Mouse (Mus musculus) cerebellum, adult 11-12 months (tissue): ENCODE measurements at regions not wholly inside any gene's neighbourhood (a gene's known extent, or its start where the extent isn't known, plus 50 kb on each side); places are given as distances from the start of the nearest gene placed in this dataset.

Source experiments
- DNase-seq: peaks from one replicate; pipeline ENCODE4 v3.0.0; 2022

DNA sequence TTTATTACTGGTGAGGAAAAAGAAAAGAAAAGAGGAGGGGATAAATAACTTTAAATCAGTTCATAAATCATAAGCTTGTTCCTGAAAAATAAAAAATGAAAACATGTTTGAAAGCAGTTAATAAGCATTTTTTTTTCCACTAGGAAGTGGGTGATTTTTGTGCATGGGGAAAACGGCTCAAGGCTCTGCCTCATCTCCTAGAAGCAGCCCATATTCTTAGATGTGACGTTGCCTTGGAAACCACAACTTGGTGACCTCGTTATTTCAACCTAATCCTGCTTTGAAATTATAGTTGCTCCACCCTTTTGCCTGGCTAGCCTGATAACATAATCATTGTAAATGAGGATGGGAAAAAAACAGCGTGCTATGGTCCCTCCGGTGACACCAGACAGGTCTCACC, 183.1 kb downstream of the Qdpr start:
- DNase-seq: no peak

DNA sequence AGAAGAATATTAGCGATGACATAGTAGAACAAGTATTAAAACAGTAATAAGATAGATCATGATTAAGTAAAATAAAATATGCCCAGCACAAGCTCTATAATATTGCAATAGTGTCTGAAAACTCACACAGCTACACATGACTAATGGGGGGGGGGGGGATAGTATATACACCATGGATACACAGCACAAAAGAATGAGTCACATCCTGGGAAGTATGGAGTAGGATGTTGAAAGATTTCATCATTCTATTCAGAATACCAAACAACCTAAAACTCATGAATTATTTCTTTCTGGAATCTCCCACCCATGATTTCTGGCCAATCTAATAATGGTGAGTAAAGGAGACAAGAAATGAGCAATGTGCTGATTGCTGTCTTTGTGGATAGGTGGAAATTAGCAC, 191.6 kb downstream of the Qdpr start:
- no peak for DNase-seq

DNA sequence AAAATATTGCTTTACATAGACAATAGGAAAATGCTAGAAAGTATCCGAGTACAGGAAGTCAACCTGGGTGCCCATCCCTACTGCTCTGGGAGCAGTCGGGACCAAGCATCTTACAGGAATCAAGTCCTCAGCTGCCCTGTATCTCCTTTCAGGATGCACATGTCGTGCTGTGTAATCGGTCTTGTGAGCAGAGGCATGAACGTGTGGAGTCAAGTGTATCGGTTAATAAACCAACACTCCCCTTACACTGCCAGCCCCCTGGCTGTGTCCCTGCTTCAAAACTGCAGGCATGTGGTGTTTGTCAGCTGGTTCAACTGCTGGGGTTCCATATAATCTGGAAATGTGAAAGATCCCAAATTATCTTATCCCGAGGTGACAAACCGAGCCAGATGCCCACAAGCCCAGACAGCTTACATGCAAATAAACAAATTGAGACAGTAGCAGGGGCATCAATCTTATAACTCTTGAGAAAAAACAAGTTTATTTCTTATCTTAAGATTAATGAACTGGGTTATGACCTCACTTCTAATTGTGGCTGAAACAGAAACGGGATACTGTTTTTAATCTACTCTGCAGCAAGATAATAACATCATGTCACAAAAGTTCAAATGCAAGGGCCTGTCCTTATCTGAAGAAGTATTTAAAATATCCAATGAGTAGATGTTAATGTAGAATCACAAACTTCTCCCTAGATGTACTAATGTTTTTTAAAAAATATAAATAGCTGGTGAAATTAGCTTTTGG, 193.6 kb downstream of the Qdpr start:
- no peak for DNase-seq

DNA sequence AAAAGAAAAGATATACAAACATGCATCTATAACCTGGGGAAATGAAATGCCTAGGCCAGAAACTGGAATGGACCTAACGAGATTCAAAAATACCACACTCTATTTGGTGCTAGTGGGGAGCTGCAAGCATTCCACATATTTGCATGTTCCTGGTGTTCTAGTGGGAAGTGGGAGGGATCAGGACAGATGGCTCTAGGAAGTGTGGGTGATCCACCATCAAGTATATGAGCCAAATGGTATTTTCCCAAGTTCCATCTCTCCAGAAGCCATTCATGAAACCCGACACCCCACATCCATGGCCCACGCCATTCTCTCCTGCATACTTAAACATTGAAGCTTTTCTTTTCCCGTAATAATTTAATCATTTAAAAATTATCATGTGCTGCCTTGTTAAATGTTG, 218.2 kb downstream of the Qdpr start:
- DNase-seq: no peak

DNA sequence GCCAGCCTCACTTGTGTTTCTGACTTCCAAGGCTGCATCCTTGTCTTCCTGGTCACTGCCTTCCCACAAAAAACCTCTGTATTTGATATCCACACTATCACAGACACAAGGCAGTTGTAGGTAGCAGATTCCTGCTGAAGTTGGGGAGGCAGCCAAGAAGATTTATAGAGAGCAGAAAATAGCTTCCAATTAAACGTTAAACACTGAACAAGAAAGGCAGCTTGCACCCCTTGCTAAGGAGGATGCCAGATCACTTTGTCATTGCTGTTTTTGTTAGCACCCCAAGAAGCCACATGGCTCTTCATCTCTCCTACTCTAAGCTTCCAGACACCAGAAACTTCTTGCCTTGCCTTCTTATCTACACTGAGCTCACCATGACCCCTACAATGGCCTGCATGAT, 219.9 kb downstream of the Qdpr start:
- DNase-seq: no peak

DNA sequence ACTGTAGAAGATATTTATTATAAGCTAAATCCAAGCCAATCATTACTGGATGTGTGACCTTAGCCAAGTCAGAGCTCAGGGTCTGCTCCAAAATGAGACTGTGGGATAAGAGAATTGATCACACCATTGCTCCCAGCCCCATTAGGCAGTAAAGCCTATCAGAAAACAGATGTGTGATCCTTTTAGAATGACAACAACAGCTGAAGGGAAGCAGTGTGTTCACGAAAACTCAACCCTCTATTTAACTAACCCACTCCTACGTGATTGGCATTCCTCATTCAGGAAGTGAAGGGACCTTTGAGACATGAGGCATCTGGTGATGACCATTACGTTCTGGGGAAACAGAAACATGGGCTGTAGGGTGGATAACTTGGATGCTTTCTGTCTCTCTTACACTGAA, 220.6 kb downstream of the Qdpr start:
- no peak for DNase-seq

DNA sequence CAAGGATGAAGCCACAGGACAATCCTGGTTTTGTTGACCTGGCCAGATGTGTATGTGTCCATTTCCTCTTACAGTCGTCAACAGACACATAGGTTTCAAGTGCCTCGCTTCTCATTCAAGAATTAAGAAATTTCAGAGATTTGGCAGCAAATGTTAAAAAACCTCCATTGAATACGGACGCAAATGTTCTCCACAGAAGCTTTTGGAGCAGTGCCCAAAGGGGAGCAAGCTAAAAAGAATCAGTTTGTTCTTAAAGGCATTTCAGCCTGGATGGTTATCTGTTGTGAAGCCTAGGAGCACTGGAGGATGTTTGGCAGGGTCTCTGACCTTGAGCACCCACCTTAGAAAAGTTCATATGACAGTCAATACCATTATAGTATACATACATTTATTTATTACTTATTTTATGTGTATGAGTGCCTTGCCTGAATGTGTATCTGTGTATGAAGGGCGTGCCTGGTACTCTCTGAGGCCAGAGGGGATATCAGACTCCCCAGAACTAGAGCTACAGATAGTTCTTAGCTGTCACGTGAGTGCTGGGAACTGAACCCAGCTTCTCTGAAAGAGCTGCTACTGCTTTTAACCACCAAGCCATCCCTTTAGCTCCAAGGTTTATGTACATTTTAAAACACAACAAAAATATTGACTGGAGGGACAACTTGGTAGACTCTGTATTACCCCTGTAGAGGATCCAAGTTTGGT, 221.7 kb downstream of the Qdpr start:
- DNase-seq: no peak

DNA sequence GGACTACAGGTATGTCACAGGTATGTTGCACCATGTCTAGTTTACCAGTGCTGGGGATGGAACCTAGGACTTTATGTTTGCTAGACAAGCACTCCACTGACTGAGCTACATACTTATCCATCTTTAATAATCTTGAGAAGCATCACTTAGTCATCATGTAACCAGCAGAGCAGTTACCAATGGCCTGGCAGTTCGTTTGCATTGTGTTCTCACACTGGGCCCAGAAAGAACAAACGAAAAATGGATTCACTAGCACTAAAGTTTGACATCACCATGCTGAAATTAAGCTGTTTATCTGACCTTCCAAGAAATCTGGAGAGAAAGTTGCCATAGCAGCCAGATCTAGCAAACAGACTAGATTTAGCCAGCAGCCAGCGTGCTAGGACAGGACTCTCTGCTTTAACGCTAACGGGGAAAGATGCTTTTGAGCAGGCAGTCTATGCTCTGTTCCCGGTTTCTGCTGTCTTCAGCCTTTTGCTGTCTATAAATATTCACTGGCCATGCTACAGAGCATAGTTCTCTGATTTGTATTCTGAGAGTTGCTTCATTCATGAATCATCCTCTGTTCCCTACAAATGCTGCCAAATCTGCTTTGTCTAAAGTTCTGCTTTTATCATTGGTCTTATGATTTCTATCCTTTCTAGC, 229.6 kb downstream of the Qdpr start:
- DNase-seq: no peak

DNA sequence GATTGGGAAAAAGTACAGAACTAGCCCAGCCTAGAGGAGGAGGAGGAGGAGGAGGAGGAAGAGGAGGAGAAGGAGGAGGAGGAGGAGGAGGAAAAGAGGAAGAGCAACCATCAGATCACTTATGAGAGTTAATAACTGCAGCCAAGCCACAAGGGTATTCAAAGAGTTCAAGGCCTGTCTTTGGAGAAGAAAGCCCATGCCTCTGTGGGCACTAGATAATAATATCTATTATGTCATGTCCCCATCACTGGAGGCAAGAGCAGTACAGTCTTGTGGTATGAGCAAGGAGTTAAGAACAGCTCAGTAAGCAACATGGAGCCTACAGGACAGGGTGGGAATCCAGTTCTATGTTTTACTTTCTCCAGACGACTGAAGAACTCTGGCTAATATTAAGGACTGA, 230.5 kb downstream of the Qdpr start:
- DNase-seq: no peak

DNA sequence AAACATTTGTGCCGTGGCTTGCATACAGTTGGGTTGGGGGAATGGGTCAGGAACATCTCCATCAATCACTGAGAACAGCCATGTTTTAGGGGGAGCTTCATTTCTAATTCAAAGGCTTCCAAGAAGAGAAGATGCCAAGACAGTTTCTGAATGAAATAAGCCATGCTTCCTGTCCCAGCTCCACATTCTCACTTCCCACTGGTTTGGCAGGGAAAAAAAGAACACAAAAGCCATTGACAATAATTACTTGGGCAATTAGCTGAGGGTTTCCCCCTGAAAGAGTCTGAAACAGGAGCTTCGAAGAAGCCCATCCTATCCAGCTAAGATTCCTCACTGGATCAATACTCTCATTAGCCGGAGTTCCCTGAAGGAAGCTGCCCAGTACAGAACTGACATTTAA, 230.9 kb downstream of the Qdpr start:
- DNase-seq: no peak

DNA sequence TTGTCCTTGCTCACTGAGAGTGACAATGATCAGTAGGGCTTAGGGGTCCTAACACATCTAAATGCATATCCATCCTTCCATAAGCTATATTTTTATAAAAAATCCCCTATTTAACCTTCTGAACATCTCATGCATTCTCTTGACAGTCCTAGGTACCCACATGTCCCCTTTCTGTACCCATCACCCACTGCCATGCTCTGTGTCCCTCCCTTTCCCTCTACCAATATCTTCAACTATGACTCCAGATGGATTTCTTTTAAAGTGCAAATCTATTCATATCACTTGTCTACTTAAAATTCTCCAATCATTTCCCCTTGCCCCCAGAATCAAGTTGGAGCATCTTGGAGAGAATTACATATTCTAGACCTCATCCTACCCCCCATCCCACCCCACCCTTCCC, 235.6 kb downstream of the Qdpr start:
- no peak for DNase-seq

DNA sequence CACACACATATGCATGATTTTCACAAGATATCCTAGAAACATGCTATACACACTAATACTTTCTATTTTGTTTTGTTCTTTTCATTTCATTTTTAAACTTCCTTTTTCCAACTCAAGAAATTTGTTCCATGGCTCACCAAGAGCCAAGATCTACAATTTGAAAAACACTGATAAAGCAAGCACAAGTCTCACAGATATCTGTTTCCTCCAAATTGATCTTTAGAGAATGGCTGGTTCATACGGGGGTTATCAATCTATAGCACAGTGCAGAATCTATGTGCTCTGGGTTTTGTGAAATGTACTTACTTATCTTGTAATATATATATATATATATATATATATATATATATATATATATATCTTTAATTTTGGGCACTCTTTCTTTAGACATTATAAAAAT, 251.6 kb downstream of the Qdpr start:
- DNase-seq: no peak

DNA sequence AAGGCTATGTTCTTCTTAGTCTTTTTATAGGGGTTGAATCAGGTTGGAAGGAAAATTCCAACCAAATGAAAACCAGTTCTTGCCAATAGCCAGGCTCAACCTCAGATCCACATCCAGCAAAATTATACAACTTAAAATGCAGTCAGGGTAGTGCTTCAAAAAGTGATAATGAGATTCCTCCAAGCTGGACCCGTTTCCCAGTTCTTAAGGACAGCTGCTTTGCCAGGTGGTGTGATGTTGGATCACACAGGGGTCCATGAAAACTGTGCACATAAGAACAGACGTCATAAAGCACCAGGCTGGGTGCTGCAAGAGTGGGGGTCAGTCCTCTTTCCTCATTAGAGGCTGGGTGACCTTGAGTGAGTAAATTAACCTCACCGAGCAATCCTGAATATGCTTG, 253.9 kb downstream of the Qdpr start:
- DNase-seq: no peak

DNA sequence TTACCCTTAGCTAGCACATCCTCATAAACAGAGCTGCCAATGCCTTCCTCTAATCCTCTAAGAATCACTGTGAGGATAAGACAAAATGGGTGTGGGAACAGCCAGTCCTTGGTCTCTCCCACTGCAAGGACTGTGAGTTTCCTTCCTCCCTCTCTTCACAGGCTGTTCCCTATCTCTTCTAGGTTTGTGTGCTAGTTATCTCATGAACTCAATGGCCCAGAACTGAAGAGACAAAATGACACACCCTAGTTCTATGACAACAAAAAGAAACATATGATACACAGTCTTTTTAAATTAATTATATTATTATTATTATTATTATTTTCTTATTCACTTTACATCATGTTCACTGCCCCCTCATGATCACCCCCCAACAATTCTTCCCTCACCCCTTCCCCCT, 257.7 kb downstream of the Qdpr start:
- no peak for DNase-seq

DNA sequence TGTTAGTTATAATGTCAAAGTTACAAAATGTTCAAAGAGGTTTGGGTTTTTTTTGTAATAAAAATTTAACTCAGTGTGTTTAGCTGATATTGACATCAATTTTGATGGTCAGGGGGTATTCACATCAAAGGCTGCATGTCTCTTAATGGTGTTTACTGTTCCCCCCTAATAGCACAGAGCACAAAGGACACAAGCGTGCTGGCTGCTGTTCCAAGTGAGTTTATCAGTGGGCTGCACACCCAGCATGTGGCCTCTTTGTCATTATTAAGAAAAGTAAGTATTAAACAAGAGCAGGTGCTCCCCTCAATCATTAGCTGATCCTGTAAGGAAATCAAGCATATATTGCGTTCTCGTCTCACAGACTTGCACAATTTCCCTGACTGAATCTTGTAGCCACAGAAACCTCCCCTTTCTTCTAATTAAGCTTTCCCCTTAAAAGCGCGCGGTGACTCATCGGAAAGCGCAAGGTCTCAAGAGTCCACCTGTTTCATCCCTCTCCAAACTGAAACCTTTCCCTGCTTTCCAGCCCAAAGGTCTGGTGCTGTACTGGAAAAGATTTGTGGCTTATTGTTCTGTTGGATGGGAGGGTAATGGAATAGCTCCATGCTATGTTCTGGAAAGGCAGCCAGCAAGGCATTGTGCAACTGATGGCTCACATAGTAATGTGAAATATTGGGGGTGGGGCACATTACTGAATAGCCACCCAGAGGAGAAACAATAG, 276.8 kb downstream of the Qdpr start:
- no peak for DNase-seq

DNA sequence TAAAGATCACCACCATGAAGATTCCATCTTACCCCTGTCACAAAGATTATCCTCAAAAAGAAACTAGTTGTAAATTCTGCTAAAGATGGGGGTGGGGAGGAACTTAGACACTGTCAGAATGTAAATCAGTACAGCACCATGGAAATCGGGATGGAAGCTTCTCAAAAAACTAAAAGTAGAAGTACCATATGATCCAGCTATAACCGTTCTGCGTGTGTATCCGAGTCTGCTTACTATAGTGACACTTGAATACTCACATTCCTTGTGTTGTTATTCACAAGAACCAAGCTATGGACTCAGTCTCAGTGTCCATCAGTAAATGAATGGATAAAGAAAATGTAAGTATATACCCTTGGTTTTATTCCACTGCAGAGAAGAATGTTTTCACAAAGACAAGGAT, 290.8 kb downstream of the Qdpr start:
- no peak for DNase-seq

DNA sequence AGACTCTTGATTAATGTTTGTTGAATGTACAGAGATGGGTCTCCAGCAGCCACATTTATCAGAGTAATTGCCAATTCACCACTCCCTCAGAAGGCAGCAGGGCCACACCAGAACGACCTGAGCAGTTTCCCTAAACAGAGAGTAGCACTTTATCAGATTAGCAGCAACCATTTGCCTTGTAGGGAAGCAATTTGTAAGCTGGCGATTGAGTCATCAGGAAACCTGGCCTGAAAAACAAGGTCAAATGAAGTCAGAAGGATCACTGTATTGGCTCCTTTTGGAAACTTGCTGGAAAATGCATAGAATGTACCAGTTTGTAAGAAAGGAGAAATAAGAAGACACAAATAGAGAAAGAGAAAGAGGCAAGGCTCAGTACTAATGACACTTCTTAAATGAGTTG, 295.1 kb downstream of the Qdpr start:
- no peak for DNase-seq

DNA sequence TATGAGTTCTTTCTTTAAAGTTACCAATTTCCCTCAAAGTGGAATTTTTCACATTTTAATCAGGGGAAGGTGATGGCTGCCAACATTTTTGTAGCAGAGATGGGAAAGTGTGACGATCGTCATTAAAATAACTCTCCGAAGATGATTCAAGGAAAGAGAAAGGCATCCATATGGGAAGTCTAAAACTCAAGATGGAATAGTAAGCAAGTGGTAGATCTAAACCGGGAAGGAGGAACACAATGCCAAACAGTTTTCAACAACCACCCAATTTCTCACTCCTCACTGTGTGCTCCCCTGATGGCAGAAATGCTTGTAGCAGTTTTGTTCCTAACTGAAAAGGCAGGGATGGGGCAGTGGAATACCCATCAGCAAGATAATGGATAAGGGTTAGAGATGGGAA, 305.9 kb downstream of the Qdpr start:
- no peak for DNase-seq

DNA sequence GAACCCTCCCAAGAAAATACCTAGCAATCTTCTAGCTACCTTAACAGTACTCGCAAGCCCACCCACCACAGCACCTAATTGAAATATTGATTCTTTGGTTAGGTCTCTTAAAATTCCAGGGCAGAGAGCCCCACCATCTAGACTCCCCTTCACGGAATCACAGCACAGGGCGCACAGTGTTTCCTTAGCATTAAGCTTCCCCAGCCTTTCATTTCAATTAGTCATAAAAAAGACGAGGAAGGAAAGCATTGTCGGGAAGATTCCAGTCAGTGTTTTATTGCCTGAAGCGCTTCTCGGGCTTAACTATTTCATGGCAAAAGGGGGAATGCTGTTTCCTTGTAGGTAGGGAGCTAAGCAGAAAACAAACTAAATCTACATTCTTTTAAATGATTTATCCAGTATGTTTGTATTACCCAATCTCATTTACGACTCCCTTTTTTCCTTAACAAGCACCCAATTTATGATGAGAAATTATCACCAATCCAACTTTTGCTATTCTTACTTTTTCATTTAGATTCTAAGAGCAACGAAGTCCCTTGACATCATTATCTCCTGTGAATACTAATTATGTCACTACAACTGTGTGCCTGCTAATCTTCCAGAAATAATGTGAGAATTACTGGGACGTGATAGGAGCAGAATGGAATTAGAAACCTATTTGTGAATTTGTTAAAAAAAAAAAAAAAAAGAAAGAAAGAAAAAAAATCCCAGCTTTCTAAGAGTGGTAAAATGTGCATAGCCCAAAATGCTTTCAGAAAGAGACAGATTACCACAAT, 312.6 kb downstream of the Qdpr start:
- DNase-seq: no peak

DNA sequence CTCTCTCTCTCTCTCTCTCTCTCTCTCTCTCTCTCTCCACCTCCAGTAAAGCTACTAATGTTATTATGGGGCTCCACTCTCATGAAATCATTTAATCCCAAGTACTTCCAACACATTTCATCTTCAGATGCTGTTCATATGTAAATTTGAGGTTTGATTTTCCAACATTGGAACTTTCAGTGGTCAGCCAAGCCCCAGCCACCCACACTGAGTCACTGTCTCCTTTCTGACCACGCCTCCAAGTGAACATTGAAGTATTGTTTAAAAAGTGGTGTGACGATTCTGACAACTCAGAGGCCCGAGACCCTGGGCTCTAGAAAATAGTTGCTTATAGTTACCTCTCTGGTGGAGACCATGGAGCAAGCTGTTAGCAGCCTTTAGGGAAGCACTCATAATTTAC, 313.3 kb downstream of the Qdpr start:
- no peak for DNase-seq

DNA sequence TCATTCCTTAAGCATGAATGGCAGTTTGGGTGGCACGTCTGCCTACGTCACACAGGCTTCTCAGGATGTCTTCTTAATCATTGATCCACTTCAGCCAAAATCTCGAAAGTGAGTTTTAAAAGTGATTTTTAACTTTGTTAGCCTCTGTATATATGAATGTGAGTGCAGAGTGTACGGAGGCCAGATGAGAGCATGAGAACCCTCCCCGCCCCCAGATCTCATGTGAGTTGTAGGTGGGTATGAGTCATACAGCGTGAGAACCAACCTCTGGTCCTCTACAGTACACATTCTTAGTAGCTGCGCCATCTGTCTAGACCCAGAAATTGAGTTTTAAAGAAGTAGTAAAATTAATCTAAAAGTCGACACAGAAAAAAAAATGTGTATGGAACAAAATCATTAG, 322.1 kb downstream of the Qdpr start:
- DNase-seq: no peak

DNA sequence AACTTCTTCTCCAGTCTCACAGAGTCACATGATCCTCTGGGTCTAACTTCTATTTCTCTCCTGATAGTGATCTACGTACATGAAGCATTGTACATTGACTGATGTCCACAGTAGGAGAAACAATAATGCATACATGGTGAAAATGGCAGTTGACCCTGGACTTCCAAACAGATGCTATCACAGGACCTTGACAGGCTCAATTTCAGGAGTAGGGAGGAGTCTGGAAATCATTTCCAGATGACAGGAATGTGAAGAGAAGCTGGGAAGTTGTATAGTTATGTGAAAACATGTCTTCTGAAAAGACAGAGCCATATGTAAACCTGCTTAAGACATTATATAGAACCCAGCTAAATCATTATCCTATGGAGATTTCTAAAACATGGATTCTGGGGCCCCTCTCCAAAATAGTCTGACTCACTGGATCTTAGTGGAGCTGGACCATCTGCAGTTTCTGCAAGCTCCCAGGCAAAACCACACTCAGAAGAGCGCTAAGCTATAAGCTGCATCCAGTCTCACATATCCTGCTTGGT, 322.3 kb upstream of the Ldb2 start:
- no peak for DNase-seq

DNA sequence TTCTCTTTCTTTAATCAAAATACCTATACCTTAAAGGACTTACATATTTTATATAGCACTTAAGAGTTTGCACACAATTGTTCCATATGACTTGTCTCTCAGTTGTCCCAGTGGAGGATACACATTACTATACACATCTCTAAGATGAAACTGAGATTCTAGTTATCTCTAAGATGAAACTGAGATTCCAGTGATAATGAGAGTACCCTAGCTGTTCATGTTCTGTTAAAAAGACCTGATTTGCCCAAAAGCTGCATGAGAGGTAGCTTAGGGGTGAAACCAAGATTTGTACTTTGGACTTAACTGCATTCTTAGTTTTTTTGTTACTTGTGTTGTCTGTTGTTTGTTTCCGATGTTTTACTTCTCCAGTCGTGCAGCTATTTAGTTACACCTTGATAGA, 320.3 kb upstream of the Ldb2 start:
- no peak for DNase-seq
